Mouse (Mus musculus) stomach, postnatal 0 days (tissue): ENCODE results near the gene Pik3cg.

Source experiments
- CTCF ChIP-seq: IDR thresholded peaks from 2 replicates; pipeline ENCODE4 v1.5.1; 2016; ENCODE audit warnings: antibody characterized with exemption, low read depth, mild to moderate bottlenecking, moderate library complexity
- EP300 ChIP-seq: optimal IDR thresholded peaks from 2 replicates; pipeline ENCODE3; 2016; ENCODE audit warnings: antibody characterized with exemption

- TF ChIP-seq CTCF (no peak), EP300 (no peak)
Measured at GRCm38 (mm10) chr12:32194358-32194757, 14.1 kb downstream of the Pik3cg start.
